Mouse (Mus musculus): ENCODE measurements around the gene Prnp.

Prnp gene

GRCm38 (mm10) chr2:131948916-131949639, 39.4 kb downstream of the Prnp start:
- no peak for DNase-seq (ENCODE audit: low read depth, low spot score)

- peak; percentile 48 for DNase-seq (ENCODE audit: low read depth, low spot score)
Measured at GRCm38 (mm10) chr2:131949767-131950597, 40.3 kb downstream of the Prnp start.

GRCm38 (mm10) chr2:131950598-131951095, 40.9 kb downstream of the Prnp start, which contains the start of gene Prnd:
TSS of gene Prnd (plus strand) at chr2:131950861.
- peak; percentile 61 for DNase-seq (ENCODE audit: low read depth, low spot score)

- DNase-seq (ENCODE audit: low read depth, low spot score) = no peak
Measured at GRCm38 (mm10) chr2:131952456-131952855, 42.7 kb downstream of the Prnp start.

GRCm38 (mm10) chr2:131952961-131953538, 43.3 kb downstream of the Prnp start:
- no peak for DNase-seq (ENCODE audit: low read depth, low spot score)

DNA sequence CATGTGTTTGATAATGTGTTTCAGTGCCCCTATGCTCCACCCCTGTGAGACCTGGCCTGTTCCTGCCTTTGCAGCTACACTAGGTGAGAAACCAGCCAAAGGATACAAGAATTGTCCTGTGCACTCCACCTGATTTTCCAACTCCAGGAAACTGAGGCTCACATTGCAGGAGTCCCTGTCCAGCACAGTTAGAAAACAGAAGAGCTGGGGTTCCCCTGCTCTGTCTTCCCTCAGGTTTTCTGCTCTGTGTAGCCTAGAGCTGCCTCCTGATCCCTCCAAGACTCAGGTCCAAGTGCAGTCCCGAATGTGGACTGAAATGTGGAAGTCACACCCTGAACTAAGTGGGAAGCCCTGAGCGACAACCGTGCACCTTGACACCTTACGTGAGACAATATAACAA, 44.0 kb downstream of the Prnp start:
- no peak for DNase-seq (ENCODE audit: low read depth, low spot score)

- DNase-seq (ENCODE audit: low read depth, low spot score) = no peak
Measured at GRCm38 (mm10) chr2:131954835-131955234, 45.1 kb downstream of the Prnp start.

GRCm38 (mm10) chr2:131955264-131955663, 45.5 kb downstream of the Prnp start:
- peak; percentile 35 for DNase-seq (ENCODE audit: low read depth, low spot score)

DNA sequence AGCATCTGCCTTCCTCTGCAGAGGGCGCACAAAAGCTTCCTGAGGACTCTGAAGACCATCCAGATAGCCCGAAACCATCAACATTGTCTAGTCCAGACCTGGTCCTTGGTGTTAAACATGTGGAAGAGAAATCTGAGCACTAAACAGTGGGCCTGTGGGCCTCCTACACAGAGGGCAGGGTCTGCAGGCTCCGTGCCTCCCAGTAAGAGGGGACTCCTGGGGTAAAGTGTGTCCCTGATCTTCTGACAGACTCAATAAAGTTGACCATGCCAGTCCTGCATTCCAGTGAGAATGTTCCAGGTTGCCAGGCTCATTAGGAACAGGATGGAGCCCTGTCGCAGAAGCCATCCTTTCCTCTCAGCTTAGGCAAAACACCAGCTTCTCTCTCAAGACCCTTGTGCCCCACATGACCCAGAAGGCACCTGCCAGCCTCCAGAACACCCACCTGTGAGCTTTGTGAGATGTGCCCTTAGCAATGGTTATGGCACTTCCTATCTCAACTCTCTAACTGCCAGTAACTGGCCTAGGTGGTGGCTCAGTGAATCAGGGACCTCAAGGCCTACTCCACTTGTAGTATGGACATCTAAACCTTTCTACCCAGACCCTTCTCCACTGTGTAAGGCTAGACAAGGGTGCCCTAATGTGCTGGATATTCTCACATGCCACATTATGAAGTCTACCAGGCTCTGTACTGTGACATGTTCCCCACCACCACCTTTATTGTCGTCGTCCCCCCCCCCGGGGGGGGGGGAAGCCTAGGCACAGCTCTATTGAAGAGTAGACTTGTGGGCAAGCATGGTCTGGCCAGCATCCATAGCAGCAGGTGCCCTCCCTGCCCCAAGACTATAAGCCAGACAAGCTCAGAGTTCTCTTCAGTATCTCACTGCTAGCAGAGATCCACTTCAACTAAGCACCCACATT, 46.9 kb downstream of the Prnp start:
- DNase-seq (ENCODE audit: low read depth, low spot score) = no peak

- no peak for DNase-seq (ENCODE audit: low read depth, low spot score)
Measured at GRCm38 (mm10) chr2:131957731-131958222, 48.0 kb downstream of the Prnp start.

DNA sequence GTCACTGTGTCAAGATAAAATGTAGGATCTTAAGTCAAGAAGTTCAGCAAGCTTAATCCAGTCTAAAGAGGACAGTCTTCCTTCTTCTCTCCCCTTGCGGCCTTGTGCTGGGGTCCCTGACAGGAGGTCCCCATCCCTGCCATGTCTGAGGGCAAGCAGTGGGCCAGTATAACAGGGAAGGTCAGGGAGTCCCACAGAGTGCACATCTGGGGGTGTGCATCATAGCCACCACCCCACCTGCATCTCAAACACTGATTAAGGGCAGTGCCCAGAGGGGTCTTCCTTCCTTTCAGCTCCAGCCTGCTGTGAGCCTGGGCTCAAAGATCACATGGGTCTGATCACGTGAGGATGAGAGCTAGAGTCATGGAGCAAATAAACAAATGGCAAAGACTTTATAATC, 51.9 kb downstream of the Prnp start:
- DNase-seq (ENCODE audit: low read depth, low spot score) = no peak

DNA sequence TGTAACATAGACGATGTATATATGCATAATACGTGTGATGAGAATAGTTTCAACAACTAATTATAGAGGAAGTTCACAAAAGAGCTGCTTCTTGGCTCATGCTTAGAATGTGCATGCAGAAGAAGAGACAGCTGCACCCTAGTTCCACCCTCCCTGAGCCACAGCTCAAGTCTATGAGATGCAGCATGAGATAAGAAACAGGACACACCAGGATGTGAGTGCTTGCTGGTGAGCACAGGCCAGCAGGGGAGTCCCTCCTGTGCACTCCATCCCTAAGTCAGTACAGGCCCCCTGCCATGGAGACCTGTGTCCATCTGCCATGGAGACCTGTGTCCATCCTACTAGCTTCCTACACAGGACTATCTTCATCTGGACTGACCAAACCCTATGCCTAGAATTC, 60.9 kb downstream of the Prnp start:
- DNase-seq (ENCODE audit: low read depth, low spot score) = no peak

DNA sequence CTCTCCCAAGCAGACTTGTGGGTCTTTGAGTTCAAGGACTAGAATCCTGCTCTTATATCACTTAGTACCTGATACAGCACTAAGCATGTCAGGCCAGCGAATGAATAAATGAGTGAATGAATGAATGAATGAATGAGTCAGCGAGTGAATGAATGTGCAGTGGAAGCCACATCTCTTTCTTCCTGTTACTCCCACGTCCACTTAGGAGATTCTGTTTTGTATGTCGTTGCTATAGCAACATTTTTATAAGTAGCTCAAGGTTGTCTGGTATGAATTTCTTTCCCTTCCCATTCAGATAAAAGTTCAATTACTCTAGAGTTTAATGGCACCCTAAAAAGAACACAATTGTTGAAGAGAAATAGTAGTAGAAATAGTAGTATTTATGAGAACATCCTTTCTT, 61.4 kb downstream of the Prnp start:
- no peak for DNase-seq (ENCODE audit: low read depth, low spot score)

DNA sequence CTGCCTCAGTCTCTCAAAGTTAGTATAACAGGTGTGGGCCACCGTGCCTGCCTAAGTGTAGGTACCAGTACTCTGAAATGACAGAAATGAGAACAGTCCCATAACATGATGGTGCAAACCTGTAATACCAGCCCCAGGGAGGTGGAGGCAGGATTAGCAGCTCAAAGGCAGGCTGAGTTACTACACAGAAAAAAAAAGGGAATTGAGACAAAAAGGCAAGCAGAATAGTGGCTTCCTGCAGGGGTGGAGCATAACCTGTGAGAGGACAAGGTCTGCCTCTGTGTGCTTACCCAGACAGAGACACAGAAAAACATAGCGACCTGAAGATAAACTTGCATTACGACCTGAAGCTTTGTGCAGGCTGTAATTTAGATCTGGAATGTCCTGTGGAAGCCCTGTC, 66.9 kb downstream of the Prnp start:
- DNase-seq (ENCODE audit: low read depth, low spot score) = no peak

DNA sequence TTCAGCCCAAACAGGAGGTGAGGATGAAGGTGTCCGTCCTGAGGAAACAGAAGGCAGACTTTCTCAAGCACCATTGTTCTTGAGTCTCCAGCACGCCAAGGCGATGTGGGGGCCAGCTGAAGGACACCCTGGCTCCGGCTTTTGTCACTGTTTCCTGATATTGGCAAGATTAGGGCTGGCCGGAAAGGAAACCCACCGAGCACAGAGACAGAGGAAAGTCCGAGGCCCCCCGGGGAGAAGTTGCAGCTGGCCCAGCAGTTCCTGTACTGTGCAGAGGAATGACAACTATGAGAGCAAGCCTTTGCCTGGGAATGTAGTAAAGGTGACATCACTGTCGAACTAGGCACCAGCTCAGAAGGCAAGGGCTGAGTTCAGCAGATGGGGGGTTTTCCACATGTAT, 71.1 kb downstream of the Prnp start:
- DNase-seq (ENCODE audit: low read depth, low spot score) = no peak

GRCm38 (mm10) chr2:131982546-131983196, 72.9 kb downstream of the Prnp start:
- peak; percentile 78 for DNase-seq (ENCODE audit: low read depth, low spot score)

DNA sequence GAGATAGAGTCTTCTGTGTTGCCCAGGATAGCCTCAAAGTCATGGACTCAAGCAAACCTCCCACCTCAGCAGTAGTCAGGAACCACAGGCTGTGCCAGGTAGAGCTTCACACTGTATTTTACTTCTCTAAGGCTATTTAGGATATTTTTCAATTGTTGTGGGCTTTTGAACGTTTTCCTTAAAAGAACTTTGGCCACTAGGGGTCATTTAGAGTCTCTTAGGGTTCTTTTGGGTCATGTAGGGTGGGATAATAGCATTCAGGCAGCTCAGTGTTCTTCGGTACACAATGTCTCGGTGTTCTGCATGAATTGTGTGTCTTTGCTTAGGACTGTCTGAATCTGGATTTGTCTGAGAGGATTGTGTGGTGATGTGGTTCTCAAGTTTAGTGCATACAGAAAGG, 78.2 kb downstream of the Prnp start:
- DNase-seq (ENCODE audit: low read depth, low spot score) = no peak

All from CD4-positive helper T cell, adult 2 months (primary cell).